Mouse (Mus musculus) MEL (cell line): ENCODE measurements around the gene Supt4a. TPM values are rescaled to one million over a fixed set of nuclear protein-coding genes. Genes with fewer than 3 reads are reported as not detected.
A peak's percentile ranks its signal among the peaks of the same experiment; 100 is the strongest.

Source experiments
- DNase-seq: peaks from one replicate; pipeline ENCODE4 v3.0.0; 2011; ENCODE audit warnings: low read depth, low spot score
- H3K27ac ChIP-seq: 2 replicates; pipeline ENCODE4 v1.5.1; 2012; ENCODE audit warnings: low read depth, mild to moderate bottlenecking, control low read depth, low read length, moderate library complexity; ENCODE audit not compliant: control insufficient read depth
- H3K27me3 ChIP-seq, 2 experiments: fragments of 150-350 bp in 1 of 2; sonication (generic) in 1 of 2; 2 replicates each; pipeline ENCODE4 v1.6.1; 2012; ENCODE audit warnings: low read length in 2 of 2, mild to moderate bottlenecking in 2 of 2, improper control_type of control experiment in 1 of 2, moderate library complexity in 1 of 2; ENCODE audit not compliant: insufficient read depth in 2 of 2, control insufficient read depth in 1 of 2
- H3K36me3 ChIP-seq, 2 experiments: 2 replicates each; pipeline ENCODE4 v1.6.1; 2012 to 2014; ENCODE audit warnings: low read length in 2 of 2, improper control_type of control experiment in 1 of 2, inconsistent platforms in 1 of 2, mild to moderate bottlenecking in 1 of 2; ENCODE audit not compliant: insufficient read depth in 2 of 2, control insufficient read depth in 1 of 2
- H3K4me1 ChIP-seq, 2 experiments: fragments of 150-350 bp in 1 of 2; sonication (generic) in 1 of 2; 2 replicates each; pipeline ENCODE4 v1.6.1; 2012; ENCODE audit warnings: low read length in 2 of 2, improper control_type of control experiment in 1 of 2, mild to moderate bottlenecking in 1 of 2; ENCODE audit not compliant: insufficient read depth in 2 of 2, control insufficient read depth in 1 of 2
- H3K4me3 ChIP-seq, 2 experiments: fragments of 150-350 bp in 1 of 2; sonication (generic) in 1 of 2; 2 replicates each; pipeline ENCODE4 v1.5.1; 2012; ENCODE audit warnings: low read depth in 2 of 2, low read length in 2 of 2, mild to moderate bottlenecking in 2 of 2, moderate library complexity in 2 of 2, control low read depth in 1 of 2, improper control_type of control experiment in 1 of 2; ENCODE audit not compliant: control insufficient read depth in 1 of 2, insufficient read depth in 1 of 2
- H3K79me2 ChIP-seq: 2 replicates; pipeline ENCODE4 v1.6.1; 2012; ENCODE audit warnings: mild to moderate bottlenecking, low read length, moderate library complexity; ENCODE audit not compliant: control insufficient read depth, poor library complexity, insufficient read depth
- H3K9ac ChIP-seq: 2 replicates; pipeline ENCODE4 v1.6.1; 2012; ENCODE audit warnings: low read depth, mild to moderate bottlenecking, control low read depth, low read length, moderate library complexity; ENCODE audit not compliant: control insufficient read depth, poor library complexity, severe bottlenecking
- H3K9me3 ChIP-seq: fragments of 150-350 bp; sonication (generic); replicated peaks from 2 replicates; pipeline ENCODE4 v1.6.1; 2012; ENCODE audit warnings: mild to moderate bottlenecking, low read length, improper control_type of control experiment, moderate library complexity; ENCODE audit not compliant: insufficient read depth
- CHD1 ChIP-seq: IDR thresholded peaks from 2 replicates; pipeline ENCODE4 v1.6.1; 2012; ENCODE audit warnings: low read depth, mild to moderate bottlenecking, inconsistent platforms, low read length, improper control_type of control experiment
- CHD2 ChIP-seq: IDR thresholded peaks from 2 replicates; pipeline ENCODE4 v1.6.1; 2011; ENCODE audit warnings: low read length, improper control_type of control experiment
- CTCF ChIP-seq, 3 experiments: IDR thresholded peaks in 2 of 3; conservative IDR thresholded peaks in 1 of 3; 2 replicates each; pipeline ENCODE4 v1.5.1; 2011 to 2012; ENCODE audit warnings: low read length in 3 of 3, low read depth in 2 of 3, mild to moderate bottlenecking in 2 of 3, improper control_type of control experiment in 1 of 3, inconsistent platforms in 1 of 3, mixed read lengths in 1 of 3, moderate library complexity in 1 of 3; ENCODE audit not compliant: control insufficient read depth in 1 of 3, insufficient read depth in 1 of 3, poor library complexity in 1 of 3, severe bottlenecking in 1 of 3
- EP300 ChIP-seq, 2 experiments: IDR thresholded peaks; 2 replicates each; pipeline ENCODE4 v1.6.1; 2011; ENCODE audit warnings: improper control_type of control experiment in 2 of 2, low read length in 2 of 2, low read depth in 1 of 2, mild to moderate bottlenecking in 1 of 2
- GABPA ChIP-seq: IDR thresholded peaks from 2 replicates; pipeline ENCODE4 v1.6.1; 2012; ENCODE audit warnings: low read depth, mild to moderate bottlenecking, inconsistent platforms, low read length, improper control_type of control experiment, moderate library complexity
- GATA1 ChIP-seq: IDR thresholded peaks from 2 replicates; pipeline ENCODE4 v1.6.1; 2011; ENCODE audit warnings: low read depth, low read length, improper control_type of control experiment
- HCFC1 ChIP-seq: IDR thresholded peaks from 2 replicates; pipeline ENCODE4 v1.6.1; 2012; ENCODE audit warnings: low read depth, mild to moderate bottlenecking, inconsistent platforms, low read length, improper control_type of control experiment, moderate library complexity
- MAFK ChIP-seq: IDR thresholded peaks from 2 replicates; pipeline ENCODE4 v1.6.1; 2011; ENCODE audit warnings: low read depth, mild to moderate bottlenecking, low read length, improper control_type of control experiment, borderline replicate concordance
- MAX ChIP-seq: IDR thresholded peaks from 2 replicates; pipeline ENCODE4 v1.6.1; 2011; ENCODE audit warnings: low read length, improper control_type of control experiment
- MAZ ChIP-seq: IDR thresholded peaks from 2 replicates; pipeline ENCODE4 v1.6.1; 2012; ENCODE audit warnings: low read depth, mild to moderate bottlenecking, inconsistent platforms, low read length, improper control_type of control experiment
- MYB ChIP-seq: IDR thresholded peaks from 2 replicates; pipeline ENCODE4 v1.6.1; 2011; ENCODE audit warnings: mild to moderate bottlenecking, low read depth, low read length, improper control_type of control experiment
- MYC ChIP-seq: IDR thresholded peaks from 2 replicates; pipeline ENCODE4 v1.6.1; 2011; ENCODE audit warnings: low read depth, mild to moderate bottlenecking, low read length, improper control_type of control experiment, moderate library complexity
- NELFE ChIP-seq: IDR thresholded peaks from 2 replicates; pipeline ENCODE4 v1.6.1; 2011; ENCODE audit warnings: low read depth, low read length, improper control_type of control experiment
- POLR2A ChIP-seq, 2 experiments: IDR thresholded peaks; 2 replicates each; pipeline ENCODE4 v1.6.1; 2011 to 2012; ENCODE audit warnings: low read length in 2 of 2, mild to moderate bottlenecking in 2 of 2, control low read depth in 1 of 2, improper control_type of control experiment in 1 of 2, low read depth in 1 of 2, moderate library complexity in 1 of 2; ENCODE audit not compliant: control insufficient read depth in 1 of 2, insufficient read depth in 1 of 2, poor library complexity in 1 of 2
- POLR2AphosphoS2 ChIP-seq: IDR thresholded peaks from 2 replicates; pipeline ENCODE4 v1.6.1; 2011; ENCODE audit warnings: low read length, improper control_type of control experiment
- POLR2AphosphoS5 ChIP-seq: IDR thresholded peaks from 2 replicates; pipeline ENCODE4 v1.6.1; 2012; ENCODE audit warnings: low read depth, borderline replicate concordance, mild to moderate bottlenecking, inconsistent platforms, low read length, moderate library complexity, mixed read lengths
- RAD21 ChIP-seq: IDR thresholded peaks from 2 replicates; pipeline ENCODE4 v1.6.1; 2011; ENCODE audit warnings: mild to moderate bottlenecking, low read depth, low read length, improper control_type of control experiment
- SMC3 ChIP-seq: IDR thresholded peaks from 2 replicates; pipeline ENCODE4 v1.6.1; 2011; ENCODE audit warnings: low read depth, low read length, improper control_type of control experiment
- TAL1 ChIP-seq: IDR thresholded peaks from 2 replicates; pipeline ENCODE4 v1.6.1; 2012; ENCODE audit warnings: mild to moderate bottlenecking, inconsistent platforms, low read length, moderate library complexity, mixed read lengths
- TBP ChIP-seq: IDR thresholded peaks from 2 replicates; pipeline ENCODE4 v1.8.0; 2011; ENCODE audit warnings: low read depth, low read length, improper control_type of control experiment
- TCF12 ChIP-seq: IDR thresholded peaks from 2 replicates; pipeline ENCODE4 v1.6.1; 2014; ENCODE audit warnings: low read depth, mild to moderate bottlenecking, inconsistent platforms, low read length, improper control_type of control experiment, moderate library complexity
- USF2 ChIP-seq, 2 experiments: IDR thresholded peaks; 2 replicates each; pipeline ENCODE4 v1.6.1; 2011 to 2012; ENCODE audit warnings: improper control_type of control experiment in 2 of 2, low read length in 2 of 2, borderline replicate concordance in 1 of 2, inconsistent platforms in 1 of 2, low read depth in 1 of 2, mild to moderate bottlenecking in 1 of 2; ENCODE audit not compliant: insufficient read depth in 1 of 2
- ZC3H11A ChIP-seq: IDR thresholded peaks from 2 replicates; pipeline ENCODE4 v1.6.1; 2012; ENCODE audit warnings: low read depth, mild to moderate bottlenecking, inconsistent platforms, low read length, improper control_type of control experiment
- ZMIZ1 ChIP-seq: IDR thresholded peaks from 2 replicates; pipeline ENCODE4 v1.6.1; 2012; ENCODE audit warnings: low read depth, mild to moderate bottlenecking, inconsistent platforms, low read length, improper control_type of control experiment, moderate library complexity
- ZNF384 ChIP-seq: IDR thresholded peaks from 2 replicates; pipeline ENCODE4 v1.6.1; 2012; ENCODE audit warnings: low read depth, mild to moderate bottlenecking, inconsistent platforms, low read length, improper control_type of control experiment
- polyA plus RNA-seq, 2 experiments: library from polyadenylated mRNA; stranded (reverse) in 1 of 2; unstranded in 1 of 2; fragments of >175 nt in 1 of 2; fragments of >200 nt in 1 of 2; gene quantifications; 2 replicates each; pipeline versions ENCODE4 v1.2.1 to v1.2.4; 2012; ENCODE audit warnings: low replicate concordance in 2 of 2, low read depth in 1 of 2; ENCODE audit not compliant: insufficient read length in 2 of 2, insufficient read depth in 1 of 2, missing spikeins in 1 of 2
- total RNA-seq: library from RNA; depleted of rRNA; stranded (reverse); fragments of 300-350 nt; gene quantifications from 2 replicates; pipeline ENCODE4 v1.2.3, GENCODE M21; 2012

The Supt4a gene
- total and polyA plus RNA-seq, 3 experiments = 223 to 332 TPM; not detected in 1

DNA sequence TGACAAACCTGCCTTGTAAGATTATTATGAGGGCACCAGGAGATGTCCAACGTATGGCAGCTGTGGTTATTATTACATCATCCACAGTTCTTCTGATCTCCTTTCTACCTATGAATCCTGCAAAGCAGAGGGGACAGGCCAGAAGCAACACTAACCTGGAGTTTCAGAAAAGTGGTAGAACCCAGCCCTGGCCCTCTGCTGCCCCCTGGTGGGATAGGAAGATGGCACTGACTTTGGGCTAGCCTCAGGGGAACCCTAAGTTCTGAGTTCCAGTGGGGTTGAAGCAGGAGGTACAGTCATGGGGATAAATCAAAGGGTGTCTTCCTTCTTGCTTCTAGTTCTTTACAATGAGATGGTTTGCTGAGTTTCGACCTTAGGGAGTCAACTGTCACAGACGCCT, 33.6 kb downstream of the Supt4a start:
- H3K9me3 ChIP-seq = no peaks in the 10 kb centered on the region
- H3K9ac ChIP-seq = no peak overlapping the region
- no peaks in the 10 kb centered on the region for H3K4me1 ChIP-seq
- H3K27ac ChIP-seq = no peak overlapping the region
- TF ChIP-seq TBP = 0 out of 2 replicates have a peak, but pooled peaks have one; percentile 34
- TF ChIP-seq CTCF (IDR thresholded peaks at IDR 0.05 in 2 of 3, conservative IDR thresholded peaks at IDR 0.05 in 1 of 3; ENCODE audit: control insufficient read depth in 1 of 3, insufficient read depth in 1 of 3, low read depth in 2 of 3, low read length in 3 of 3, poor library complexity in 1 of 3, severe bottlenecking in 1 of 3) = peak; percentile 93 to 98 (median 94)
- TF ChIP-seq POLR2AphosphoS2 = no peak
- peak; percentile 98 for TF ChIP-seq ZC3H11A
- TF ChIP-seq SMC3 = peak; percentile 98
- no peak for TF ChIP-seq ZNF384
- no peak for TF ChIP-seq HCFC1
- peak; percentile 97 for TF ChIP-seq RAD21
- no peak overlapping the region for H3K4me3 ChIP-seq
- H3K36me3 ChIP-seq = peaks cover 0 to 4% of the 10 kb centered on the region in 2 experiments; a peak in 1 of 4 replicates
- no peaks in the 10 kb centered on the region for H3K79me2 ChIP-seq
- peak; percentile 84 for DNase-seq
- no peaks in the 10 kb centered on the region for H3K27me3 ChIP-seq

- no peak overlapping the region for H3K4me3 ChIP-seq
- no peaks in the 10 kb centered on the region for H3K27me3 ChIP-seq
- TF ChIP-seq MYC (no peak), CHD1 (no peak), ZNF384 (no peak), MAFK (no peak), RAD21 (no peak), ZMIZ1 (no peak), TCF12 (no peak), ZC3H11A (no peak), POLR2AphosphoS5 (no peak), CHD2 (no peak), MAX (no peak), USF2 (IDR thresholded peaks at IDR 0.05; ENCODE audit: borderline replicate concordance in 1 of 2, insufficient read depth in 1 of 2, low read depth in 1 of 2, low read length in 2 of 2) (no peak), TAL1 (no peak), GABPA (no peak), GATA1 (no peak), NELFE (no peak), POLR2A (IDR thresholded peaks at IDR 0.05; ENCODE audit: control insufficient read depth in 1 of 2, insufficient read depth in 1 of 2, low read depth in 1 of 2, low read length in 2 of 2, poor library complexity in 1 of 2) (no peak), EP300 (IDR thresholded peaks at IDR 0.05; ENCODE audit: low read depth in 1 of 2, low read length in 2 of 2) (no peak), MYB (no peak), MAZ (no peak)
- H3K4me1 ChIP-seq = no peaks in the 10 kb centered on the region
- no peak overlapping the region for H3K9ac ChIP-seq
- H3K27ac ChIP-seq = no peak overlapping the region
- H3K79me2 ChIP-seq = no peaks in the 10 kb centered on the region
- DNase-seq = no peak
- H3K36me3 ChIP-seq = peaks cover 0 to 4% of the 10 kb centered on the region in 2 experiments; a peak in 1 of 4 replicates
- no peaks in the 10 kb centered on the region for H3K9me3 ChIP-seq
Observed at GRCm38 (mm10) chr11:87772354-87772753, 35.0 kb downstream of the Supt4a start.
